Mouse (Mus musculus) limb, embryonic 14.5 days (tissue): Measurements from ENCODE around the gene Ifnar2. TPM values are rescaled to one million over a fixed set of nuclear protein-coding genes. Genes with fewer than 3 reads are reported as not detected.

ENCODE experiments used
- ATAC-seq: fragments of 200-750 bp; cut with Nextera tagmentation; 2 replicates; pipeline ENCODE4 v1.8.0; 2017; ENCODE audit warnings: low read depth, moderate number of reproducible peaks, moderate TSS enrichment; ENCODE audit not compliant: low FRiP score
- DNase-seq: peaks from one replicate; pipeline ENCODE4 v3.0.0-alpha.2; 2015; ENCODE audit warnings: low spot score
- H3K27ac ChIP-seq: fragments of 300-500 bp; sonication (generic); replicated peaks from 2 replicates; pipeline ENCODE4 v1.5.1; 2014; ENCODE audit warnings: low read depth, mild to moderate bottlenecking, low read length, moderate library complexity, mixed read lengths
- H3K27me3 ChIP-seq: fragments of 300-500 bp; sonication (generic); 2 replicates; pipeline ENCODE4 v1.6.1; 2014; ENCODE audit warnings: low read length, mixed read lengths; ENCODE audit not compliant: control insufficient read depth, insufficient read depth
- H3K36me3 ChIP-seq: fragments of 300-500 bp; sonication (generic); 2 replicates; pipeline ENCODE4 v1.6.1; 2014; ENCODE audit warnings: mild to moderate bottlenecking, low read length, moderate library complexity, mixed read lengths; ENCODE audit not compliant: control insufficient read depth, insufficient read depth
- H3K4me1 ChIP-seq: fragments of 300-500 bp; sonication (generic); 2 replicates; pipeline ENCODE4 v1.6.1; 2014; ENCODE audit warnings: antibody characterized with exemption, low read length, mixed read lengths; ENCODE audit not compliant: control insufficient read depth, insufficient read depth
- H3K4me2 ChIP-seq: fragments of 300-500 bp; sonication (generic); replicated peaks from 2 replicates; pipeline ENCODE4 v1.6.1; 2014; ENCODE audit warnings: low read depth, mild to moderate bottlenecking, low read length, moderate library complexity; ENCODE audit not compliant: severe bottlenecking
- H3K4me3 ChIP-seq: fragments of 300-500 bp; sonication (generic); replicated peaks from 2 replicates; pipeline ENCODE4 v1.5.1; 2014; ENCODE audit warnings: low read length
- H3K9ac ChIP-seq: fragments of 300-500 bp; sonication (generic); 2 replicates; pipeline ENCODE4 v1.6.1; 2014; ENCODE audit warnings: mild to moderate bottlenecking, low read depth, low read length, moderate library complexity; ENCODE audit not compliant: severe bottlenecking
- H3K9me3 ChIP-seq: fragments of 300-500 bp; sonication (generic); 2 replicates; pipeline ENCODE4 v1.6.1; 2016; ENCODE audit warnings: low read length; ENCODE audit not compliant: control insufficient read depth
- POLR2A ChIP-seq: fragments of 200-500 bp; IDR thresholded peaks from 2 replicates; pipeline ENCODE4 v1.8.0; 2012; ENCODE audit warnings: inconsistent platforms, mild to moderate bottlenecking, moderate library complexity, borderline replicate concordance; ENCODE audit not compliant: insufficient read depth, insufficient read length; ENCODE audit errors: extremely low read depth
- WGBS: fragments of 180-500 bp; shearing (Covaris S2); extraction: QIAGEN DNeasy Blood & Tissue Kit; methylation state at CpG from one replicate; pipeline ENCODE4 v1.1.7; 2014; 5-methylcytosine and 5-hydroxymethylcytosine counted together
- polyA plus RNA-seq, 2 experiments: library from polyadenylated mRNA; depleted of rRNA in 1 of 2; stranded (reverse) in 1 of 2; unstranded in 1 of 2; fragments of >200 nt; fragmentation: Nextera tagmentation in 1 of 2; extraction: Ambion mirVana in 1 of 2; gene quantifications; 2 replicates each; pipeline versions ENCODE4 v1.2.1 to v1.2.3; 2012 to 2014

Ifnar2 gene
- polyA plus RNA-seq, 2 experiments, result 38.7 to 59.7 TPM

GRCm38 (mm10) chr16:91398030-91398429 is 25.4 kb downstream of the Ifnar2 start:
- Histone ChIP-seq H3K4me1 (peaks cover 21% of the 10 kb centered on the region), H3K27me3 (no peaks in the 10 kb centered on the region), H3K27ac (no peak overlapping the region), H3K4me2 (no peak overlapping the region), H3K9me3 (no peaks in the 10 kb centered on the region), H3K4me3 (no peak overlapping the region), H3K9ac (no peak overlapping the region), H3K36me3 (peaks cover 37% of the 10 kb centered on the region)
- ATAC-seq, result no peak
- DNase-seq, result no peak
- no peak for TF ChIP-seq POLR2A
- WGBS, result 89% methylated on average over 12 of the region's 12 CpGs

- H3K4me2 ChIP-seq, result no peak overlapping the region
- H3K9me3 ChIP-seq, result no peaks in the 10 kb centered on the region
- no peak for ATAC-seq
- H3K4me3 ChIP-seq, result no peak overlapping the region
- no peak for DNase-seq
- no peak for TF ChIP-seq POLR2A
- H3K27me3 ChIP-seq, result no peaks in the 10 kb centered on the region
- 92% methylated on average over 7 of the region's 7 CpGs for WGBS
- no peak overlapping the region for H3K9ac ChIP-seq
- peaks cover 35% of the 10 kb centered on the region for H3K36me3 ChIP-seq
- H3K4me1 ChIP-seq, result peaks cover 21% of the 10 kb centered on the region
- no peak overlapping the region for H3K27ac ChIP-seq
Measured at GRCm38 (mm10) chr16:91398944-91399343, 26.4 kb downstream of the Ifnar2 start.

- H3K9ac ChIP-seq, result peak overlapping the region; percentile 5; the same call in 1 of the 2 replicates
- no peak overlapping the region for H3K4me3 ChIP-seq
- H3K27me3 ChIP-seq, result no peaks in the 10 kb centered on the region
- H3K4me1 ChIP-seq, result peaks cover 26% of the 10 kb centered on the region
- H3K27ac ChIP-seq, result peak overlapping the region; percentile 62
- TF ChIP-seq POLR2A, result no peak
- ATAC-seq (peak; percentile 42; the same call in 1 of the 2 replicates), DNase-seq (peak; percentile 69)
- peaks cover 14% of the 10 kb centered on the region for H3K36me3 ChIP-seq
- WGBS, result 34% methylated on average over 6 of the region's 6 CpGs
- H3K9me3 ChIP-seq, result no peaks in the 10 kb centered on the region
- H3K4me2 ChIP-seq, result no peak overlapping the region
Measured at GRCm38 (mm10) chr16:91401569-91402165, 29.1 kb downstream of the Ifnar2 start.

GRCm38 (mm10) chr16:91403784-91404183 is 31.2 kb downstream of the Ifnar2 start:
- Histone ChIP-seq H3K27ac (no peak overlapping the region), H3K4me3 (no peak overlapping the region), H3K4me2 (no peak overlapping the region), H3K4me1 (peaks cover 30% of the 10 kb centered on the region), H3K27me3 (no peaks in the 10 kb centered on the region), H3K9ac (no peak overlapping the region), H3K9me3 (no peaks in the 10 kb centered on the region), H3K36me3 (peaks cover 14% of the 10 kb centered on the region)
- WGBS, result 84% methylated on average over 9 of the region's 9 CpGs
- ATAC-seq, result no peak
- DNase-seq, result no peak
- no peak for TF ChIP-seq POLR2A

GRCm38 (mm10) chr16:91404187-91404586 is 31.6 kb downstream of the Ifnar2 start:
- Histone ChIP-seq H3K9ac (no peak overlapping the region), H3K36me3 (peaks cover 14% of the 10 kb centered on the region), H3K9me3 (no peaks in the 10 kb centered on the region), H3K27me3 (no peaks in the 10 kb centered on the region), H3K4me1 (peaks cover 30% of the 10 kb centered on the region), H3K27ac (no peak overlapping the region), H3K4me2 (no peak overlapping the region), H3K4me3 (no peak overlapping the region)
- WGBS, result 92% methylated on average over 8 of the region's 8 CpGs
- DNase-seq, result no peak
- no peak for TF ChIP-seq POLR2A
- ATAC-seq, result no peak
